Mouse (Mus musculus): ENCODE measurements at regions not wholly inside any gene's neighbourhood (a gene's known extent, or its start where the extent isn't known, plus 50 kb on each side); places are given as distances from the start of the nearest gene placed in this dataset.

- TF ChIP-seq CTCF (conservative IDR thresholded peaks at IDR 0.05; ENCODE audit: low read length) (no peak), NANOG (IDR thresholded peaks at IDR 0.05; ENCODE audit: borderline replicate concordance, low read length) (no peak)
Observed at GRCm38 (mm10) chr16:95203790-95204189, 53.6 kb upstream of the Kcnj15 start.

Measured in E14TG2a.4 (cell line).